Mouse (Mus musculus) right cerebral cortex, postnatal 4 days (tissue): Measurements from ENCODE around the gene Unc13a.

Experiments
- DNase-seq: peaks from one replicate; pipeline ENCODE4 v3.0.0-alpha.2; 2022

Gene Unc13a

DNA sequence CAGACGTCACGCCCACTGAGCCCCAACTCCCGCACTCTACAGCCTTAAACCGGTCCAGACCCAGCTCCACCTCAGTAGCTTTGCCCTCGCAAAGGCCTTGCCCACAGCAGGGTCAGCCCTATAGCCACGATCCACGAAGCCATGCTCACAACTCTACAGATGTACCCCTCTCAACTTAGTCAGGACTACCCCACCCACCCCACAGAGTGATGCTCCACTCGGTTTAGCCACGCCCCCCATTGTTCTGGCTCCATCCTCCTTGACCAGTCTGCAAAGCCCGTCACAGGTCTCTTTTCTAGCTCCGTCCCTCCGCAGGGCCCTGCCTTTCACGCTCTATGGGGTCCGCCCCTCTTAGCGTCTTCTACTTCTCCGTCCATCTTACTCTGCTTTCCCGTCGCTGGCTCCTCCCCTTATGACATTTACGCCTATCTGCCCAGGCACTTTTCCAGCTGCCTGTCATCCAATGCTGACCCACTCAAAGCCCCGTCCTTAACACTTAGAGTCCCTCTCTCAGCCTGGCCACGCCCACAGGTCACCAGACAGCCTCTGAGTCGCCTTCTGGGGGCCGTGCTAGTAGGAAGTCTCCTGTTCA, 14.7 kb upstream of the Unc13a start:
- DNase-seq, result no peak

DNA sequence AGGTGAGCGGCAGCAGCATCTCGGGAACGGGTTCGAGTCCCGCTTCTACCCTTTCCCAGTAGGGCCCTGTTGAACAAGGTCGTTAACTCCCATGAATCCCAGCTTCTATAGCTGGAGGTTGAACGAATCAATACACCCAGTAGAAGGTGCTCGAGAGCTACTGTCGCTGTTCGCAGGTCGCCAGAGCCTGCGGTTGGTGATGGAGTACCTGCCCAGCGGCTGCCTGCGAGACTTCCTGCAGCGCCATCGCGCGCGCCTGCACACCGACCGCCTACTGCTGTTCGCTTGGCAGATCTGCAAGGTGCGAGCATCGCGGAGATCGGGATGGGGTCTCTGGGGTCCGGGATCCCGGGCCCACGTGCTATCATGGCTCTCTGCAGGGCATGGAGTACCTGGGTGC, 14.0 kb upstream of the Unc13a start:
- DNase-seq, result no peak

DNA sequence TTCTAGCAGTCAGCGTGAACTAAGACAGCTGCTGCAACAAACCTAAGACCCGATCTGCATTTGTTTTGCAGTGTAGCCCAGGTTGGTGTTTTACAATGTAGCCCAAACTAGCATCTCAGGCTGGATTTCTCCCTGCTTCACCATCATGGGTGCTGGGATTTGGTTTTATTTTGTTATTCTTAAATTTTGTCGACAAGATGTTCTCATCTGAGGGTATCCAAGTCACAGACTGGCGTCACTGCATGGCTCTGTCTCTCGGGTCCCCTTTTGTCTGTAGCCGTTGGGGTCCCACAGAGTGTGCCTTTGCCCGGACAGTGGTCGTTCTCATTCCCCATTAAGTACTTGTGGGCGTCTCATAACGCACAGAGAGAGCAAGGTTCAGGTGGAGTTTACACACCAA, 13.1 kb upstream of the Unc13a start:
- DNase-seq, result no peak

DNA sequence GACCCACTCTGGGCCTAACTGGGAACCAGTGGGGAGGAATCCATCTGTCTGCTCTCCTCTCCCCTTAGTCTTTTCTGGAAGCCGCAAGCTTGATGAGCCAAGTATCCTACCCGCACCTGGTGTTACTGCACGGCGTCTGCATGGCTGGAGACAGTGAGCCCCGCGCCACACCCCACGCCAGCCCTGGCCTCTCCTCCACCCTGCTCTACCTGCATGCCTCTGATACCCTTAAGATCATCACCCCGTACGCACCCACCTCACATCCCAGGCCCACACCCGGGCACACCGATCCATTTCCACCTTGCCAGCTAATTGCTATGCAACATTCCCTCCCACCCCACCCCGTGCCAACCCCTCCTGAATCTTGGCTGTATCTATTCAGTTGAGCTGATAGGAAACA, 11.3 kb upstream of the Unc13a start:
- no peak for DNase-seq

DNA sequence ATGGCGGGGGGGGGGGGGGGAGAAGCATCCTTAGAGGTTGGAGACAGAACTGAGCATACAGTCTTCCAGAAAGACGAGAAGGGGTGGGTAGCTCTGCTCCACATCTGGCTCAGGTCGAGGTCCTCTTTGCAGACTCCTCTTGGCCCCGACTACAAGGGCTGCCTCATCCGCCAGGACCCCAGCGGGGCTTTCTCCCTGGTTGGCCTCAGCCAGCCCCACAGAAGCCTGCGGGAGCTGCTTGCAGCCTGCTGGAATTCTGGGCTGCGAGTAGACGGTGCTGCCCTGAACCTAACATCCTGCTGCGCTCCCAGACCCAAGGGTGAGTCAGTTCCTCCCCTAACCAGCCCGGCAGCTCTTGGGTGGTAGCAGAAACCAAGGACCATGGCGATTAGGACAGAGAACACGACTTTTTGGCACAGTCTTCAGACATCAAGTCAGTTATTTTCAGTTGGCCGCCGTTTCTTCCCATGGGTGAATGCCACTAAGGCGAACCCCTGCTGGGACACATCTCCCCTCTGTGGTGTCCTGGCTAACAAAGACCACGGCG, 9.9 kb upstream of the Unc13a start:
- DNase-seq, result no peak

DNA sequence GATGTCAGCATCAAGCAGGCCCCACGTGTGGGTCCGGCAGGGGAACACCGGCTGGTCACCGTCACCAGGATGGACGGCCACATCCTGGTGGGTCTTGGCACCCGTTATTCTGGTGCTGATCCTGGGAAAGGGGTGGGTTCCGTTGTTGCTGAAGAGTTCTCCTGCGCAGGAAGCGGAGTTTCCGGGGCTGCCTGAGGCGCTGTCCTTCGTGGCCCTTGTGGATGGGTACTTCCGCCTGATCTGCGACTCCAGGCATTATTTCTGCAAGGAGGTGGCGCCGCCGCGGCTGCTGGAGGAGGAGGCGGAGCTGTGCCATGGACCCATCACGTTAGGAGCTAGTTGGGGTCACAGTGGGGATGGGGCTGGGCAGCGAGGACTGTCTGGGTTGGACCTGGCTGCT, 8.9 kb upstream of the Unc13a start:
- DNase-seq, result no peak

DNA sequence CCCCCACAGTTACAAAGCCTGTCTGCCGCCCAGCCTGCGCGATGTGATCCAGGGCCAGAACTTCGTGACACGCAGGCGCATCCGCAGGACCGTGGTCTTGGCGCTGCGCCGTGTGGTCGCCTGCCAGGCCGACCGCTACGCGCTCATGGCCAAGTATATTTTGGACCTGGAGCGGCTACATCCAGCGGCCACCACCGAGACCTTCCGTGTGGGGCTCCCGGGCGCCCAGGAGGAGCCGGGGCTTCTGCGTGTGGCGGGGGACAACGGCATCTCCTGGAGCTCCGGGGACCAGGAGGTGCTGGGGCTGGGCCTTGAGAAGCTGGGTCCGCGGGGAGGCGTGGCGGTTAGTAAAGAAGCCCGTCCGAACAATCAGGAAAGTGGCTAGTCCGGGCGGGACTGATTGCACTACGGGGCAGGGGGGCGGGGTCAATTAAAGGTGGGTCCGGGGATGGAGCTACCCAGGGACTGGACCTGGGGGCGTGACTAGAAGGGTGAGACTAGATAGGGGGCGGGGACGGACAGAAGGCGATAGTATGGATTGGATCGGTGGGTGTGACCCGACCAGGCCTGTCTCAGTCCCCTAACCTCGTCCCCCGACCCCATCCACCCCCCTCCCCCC, 8.1 kb upstream of the Unc13a start:
- no peak for DNase-seq

DNA sequence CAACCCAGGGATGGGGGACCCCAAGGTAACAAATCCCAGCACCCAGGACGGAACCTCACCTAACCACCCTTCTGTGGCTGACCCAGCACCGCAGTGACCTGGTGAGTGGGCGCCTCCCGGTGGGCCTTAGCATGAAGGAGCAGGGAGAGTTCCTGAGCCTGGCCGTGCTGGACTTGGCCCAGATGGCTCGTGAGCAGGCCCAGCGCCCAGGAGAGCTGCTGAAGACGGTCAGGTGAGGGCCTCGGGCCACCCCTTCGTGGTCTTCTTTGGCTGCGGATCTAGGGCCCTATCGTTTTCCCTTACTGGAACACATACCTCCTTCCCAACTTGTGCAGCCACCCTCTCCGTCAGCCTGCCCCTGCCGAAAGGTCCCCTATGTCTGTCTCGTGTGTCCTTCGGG, 7.6 kb upstream of the Unc13a start:
- no peak for DNase-seq

DNA sequence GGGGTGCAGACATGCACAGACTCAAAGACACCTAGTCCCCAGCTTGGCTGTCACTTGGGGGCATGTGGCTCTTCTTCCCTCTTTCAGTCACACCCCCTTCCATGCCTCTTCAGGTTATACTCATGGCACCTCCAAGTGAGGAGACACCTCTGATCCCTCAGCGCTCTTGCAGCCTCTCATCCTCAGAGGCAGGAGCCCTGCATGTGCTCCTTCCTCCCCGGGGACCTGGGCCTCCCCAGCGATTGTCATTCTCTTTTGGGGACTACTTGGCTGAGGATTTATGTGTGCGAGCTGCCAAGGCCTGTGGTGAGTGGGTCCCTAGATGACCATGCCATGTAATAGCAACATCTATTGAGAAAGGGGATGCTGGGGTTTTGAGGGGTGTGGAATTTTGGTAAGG, 6.7 kb upstream of the Unc13a start:
- no peak for DNase-seq

DNA sequence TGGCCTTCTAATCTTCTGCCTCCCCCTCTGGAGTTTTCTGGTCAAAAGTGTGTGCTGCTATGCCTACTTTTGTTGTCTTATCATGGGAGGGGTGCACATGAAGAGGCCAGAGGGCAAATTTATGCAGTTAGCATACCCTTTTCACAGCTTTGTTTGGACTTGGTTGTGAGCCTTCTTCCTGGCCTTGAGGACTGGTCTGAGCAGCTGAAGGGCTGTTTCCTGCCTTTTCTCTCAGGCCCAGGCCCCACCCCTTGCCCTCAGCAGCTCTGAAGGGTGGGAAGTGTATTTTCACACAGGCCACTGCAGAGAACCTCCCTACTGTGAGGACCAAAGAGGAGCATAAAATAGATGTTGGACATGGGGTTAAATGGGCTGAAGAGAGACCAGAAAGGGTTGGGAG, 6.0 kb upstream of the Unc13a start:
- no peak for DNase-seq

DNA sequence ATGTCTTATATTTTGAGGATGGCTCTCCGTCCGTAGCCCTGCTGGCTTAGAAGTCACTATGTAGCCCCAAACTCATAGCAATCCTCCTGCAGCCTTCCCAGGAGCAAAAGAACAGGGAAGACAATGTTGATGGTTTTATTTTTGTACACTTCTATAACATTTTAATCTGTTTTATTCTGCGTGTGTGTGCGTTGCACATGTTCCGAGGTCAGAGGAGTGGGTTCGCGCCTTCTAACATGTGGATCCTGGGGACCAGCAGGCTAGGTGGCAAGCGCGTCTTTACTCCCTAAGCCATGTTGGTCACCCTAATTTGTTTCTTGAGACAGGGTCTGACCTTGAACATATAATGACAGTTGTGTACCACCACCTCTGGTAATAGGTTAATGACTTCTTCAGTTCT, 5.2 kb upstream of the Unc13a start:
- no peak for DNase-seq

DNA sequence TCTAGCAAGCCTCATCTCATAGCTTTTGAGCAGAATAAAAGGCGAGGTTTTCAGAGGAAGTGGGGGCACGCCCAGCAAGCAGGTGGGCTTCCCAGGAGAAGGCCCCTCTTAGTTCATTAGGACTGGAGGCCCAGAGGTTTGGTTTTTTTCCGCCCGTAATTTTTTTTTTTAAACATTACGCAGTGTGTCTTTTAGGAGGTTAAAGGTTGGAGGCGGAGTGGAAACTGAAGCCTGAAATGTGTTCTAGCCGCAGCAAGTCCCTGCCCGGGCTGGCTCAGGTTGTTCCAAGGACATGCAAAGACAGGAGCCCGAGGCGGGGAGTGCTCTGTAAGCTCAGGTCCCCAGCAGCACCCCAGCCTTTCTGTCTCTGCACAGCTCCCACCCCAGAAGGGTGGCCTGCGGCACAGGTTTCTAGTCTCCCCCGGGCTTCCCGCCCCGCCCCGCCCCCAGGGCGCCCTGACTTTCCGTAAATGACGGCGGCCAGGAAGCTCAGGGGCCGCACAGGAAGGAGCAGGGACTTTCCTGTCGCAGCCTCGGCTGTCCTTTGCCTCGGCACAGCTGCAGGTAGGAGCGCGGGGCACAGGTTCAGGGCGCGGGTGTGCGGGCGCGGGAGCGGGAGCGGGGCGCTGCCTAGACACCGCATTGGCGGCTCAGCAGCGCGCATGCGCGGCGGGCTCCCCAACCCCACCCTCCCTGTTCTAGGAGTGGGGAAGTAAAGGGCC, 4.6 kb upstream of the Unc13a start, which contains the start of gene Jak3:
Gene Jak3 (plus strand): TSS at position 277 of the 722 bp plus-strand sequence.
- DNase-seq, result peak; percentile 74

DNA sequence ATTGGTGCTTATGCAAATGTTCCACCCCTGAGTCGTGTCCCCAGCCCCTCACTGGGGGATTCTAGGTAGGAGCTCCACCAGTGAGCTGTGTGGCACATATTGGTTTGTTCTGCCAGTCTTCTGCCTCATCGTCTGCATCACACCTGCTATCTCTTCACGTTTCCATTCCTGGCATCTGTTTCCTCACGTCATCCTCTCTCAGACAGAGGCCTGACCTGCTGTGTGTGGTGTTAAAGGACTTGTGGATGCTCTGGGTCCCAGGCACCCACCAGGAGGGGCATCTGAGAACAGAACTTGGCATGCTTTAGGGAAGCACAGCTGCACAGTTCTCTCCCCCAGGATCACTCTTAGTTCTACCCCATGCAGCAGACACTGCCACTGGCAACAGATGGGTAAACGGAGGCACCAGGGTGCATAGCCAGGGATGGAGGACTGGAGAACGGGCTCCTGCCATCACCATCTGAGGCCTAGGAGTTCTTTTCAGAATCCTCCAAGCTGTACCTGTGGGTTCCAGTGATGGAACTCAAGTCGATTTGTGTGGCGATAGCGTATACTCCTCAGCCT, 4.0 kb upstream of the Unc13a start:
- no peak for DNase-seq

DNA sequence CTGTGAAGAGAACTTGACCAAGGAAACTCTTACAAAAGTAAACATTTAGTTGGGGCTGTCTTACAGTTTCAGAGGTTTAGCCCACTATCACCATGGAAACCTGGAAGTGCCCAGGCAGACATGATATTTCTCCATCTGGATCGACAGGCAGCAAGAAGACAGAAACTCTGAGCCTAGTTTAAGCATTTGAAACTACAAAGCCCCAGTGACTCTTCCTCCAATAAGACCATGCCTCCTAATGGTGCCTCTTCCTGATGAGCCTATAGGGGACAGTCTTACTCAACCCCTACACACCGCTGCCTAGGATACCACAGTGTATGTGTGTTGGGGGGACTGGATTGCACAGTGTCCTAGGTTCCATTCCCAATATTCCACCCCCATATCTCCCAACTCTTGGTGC, 2.5 kb upstream of the Unc13a start:
- no peak for DNase-seq

DNA sequence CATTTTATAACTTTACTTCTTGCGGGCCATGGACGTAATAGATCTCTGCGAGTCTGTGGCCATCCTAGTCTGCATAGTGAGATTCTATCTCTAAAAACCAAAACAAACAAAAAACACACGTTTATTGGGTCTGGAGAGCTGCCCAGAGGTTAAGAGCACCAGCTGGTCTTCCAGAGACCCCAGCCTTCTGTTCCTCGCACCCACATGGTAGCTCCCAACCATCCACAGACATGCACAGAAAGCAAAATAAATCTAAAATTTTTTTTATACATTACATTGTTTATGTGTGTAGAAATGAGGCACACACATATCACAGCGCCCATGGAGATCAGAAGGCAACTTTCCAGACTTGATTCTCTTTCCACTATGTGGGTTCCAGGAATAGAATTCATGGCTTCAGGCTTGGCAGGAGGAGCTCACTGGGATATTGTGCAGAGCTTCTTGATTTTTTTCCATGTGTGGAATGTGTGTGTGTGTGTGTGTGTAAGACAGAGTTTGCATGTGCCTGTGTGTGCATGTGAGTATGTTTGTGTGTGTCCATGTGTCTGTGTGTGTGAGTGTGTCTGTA, 695 bp upstream of the Unc13a start:
- DNase-seq, result no peak

DNA sequence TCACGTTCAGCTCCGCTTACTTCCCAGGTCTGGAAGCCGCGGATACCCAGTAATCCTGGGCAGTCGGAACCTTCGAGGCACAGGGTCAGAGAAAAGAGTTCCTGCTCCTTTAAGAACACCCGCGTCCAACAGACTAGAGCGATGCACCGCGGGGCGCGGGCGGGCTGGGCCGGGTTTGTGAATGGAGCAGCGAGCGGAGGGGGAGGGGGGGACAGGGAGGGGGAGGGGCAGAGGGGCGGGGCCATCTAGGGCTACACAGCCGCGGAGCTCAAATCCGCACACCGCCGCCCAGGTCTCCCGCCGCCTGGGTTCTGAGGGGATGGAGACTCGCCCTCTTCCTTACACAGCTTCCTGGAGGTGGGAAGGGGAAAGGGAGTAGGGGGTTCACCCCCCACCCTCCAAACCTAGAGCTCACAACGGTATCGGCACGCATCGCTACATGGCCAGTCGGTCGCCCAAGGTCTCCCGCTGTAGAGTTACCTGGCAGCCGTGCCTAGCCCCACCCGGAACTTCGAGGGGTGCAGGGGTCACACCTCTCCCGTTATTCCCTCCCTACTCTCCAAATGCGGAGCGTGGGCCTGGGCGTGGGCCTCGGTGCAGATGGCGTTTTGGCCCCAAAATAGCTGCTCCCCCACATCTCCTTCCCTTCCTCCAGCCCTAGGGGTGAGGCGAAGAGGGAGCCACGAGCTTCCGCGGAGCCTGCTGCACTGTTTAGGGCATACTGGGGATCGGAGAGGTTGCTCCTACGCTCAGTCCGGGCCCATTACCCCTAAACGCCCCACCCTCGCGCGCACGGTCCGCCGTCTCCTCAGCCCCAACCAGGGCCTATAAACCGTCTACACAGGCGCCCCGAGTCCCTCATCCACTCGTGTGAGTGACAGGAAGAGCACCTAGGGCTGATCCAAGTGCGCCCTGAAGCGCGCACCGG, 672 bp downstream of the Unc13a start:
- DNase-seq, result peak; percentile 82

DNA sequence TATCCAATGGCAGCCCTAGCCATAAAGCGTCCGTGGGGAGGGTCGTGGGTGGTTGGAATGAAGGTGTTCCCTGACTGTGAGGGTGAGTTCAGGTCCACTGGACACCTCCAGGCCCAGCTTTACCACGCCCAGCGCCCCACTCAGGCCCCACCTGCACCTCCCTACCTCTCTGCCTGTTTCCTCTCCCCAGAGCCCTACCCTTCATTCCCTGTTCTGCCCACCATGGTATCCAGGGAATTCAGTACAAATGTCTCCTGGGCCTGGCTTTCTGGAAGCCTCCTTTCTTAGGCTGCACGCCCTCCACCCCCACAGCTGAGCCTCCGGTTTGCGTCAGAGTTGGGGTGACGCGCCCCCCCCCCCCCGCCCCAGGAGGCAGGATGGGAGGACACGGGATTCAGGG, 1.4 kb downstream of the Unc13a start:
- DNase-seq, result no peak

DNA sequence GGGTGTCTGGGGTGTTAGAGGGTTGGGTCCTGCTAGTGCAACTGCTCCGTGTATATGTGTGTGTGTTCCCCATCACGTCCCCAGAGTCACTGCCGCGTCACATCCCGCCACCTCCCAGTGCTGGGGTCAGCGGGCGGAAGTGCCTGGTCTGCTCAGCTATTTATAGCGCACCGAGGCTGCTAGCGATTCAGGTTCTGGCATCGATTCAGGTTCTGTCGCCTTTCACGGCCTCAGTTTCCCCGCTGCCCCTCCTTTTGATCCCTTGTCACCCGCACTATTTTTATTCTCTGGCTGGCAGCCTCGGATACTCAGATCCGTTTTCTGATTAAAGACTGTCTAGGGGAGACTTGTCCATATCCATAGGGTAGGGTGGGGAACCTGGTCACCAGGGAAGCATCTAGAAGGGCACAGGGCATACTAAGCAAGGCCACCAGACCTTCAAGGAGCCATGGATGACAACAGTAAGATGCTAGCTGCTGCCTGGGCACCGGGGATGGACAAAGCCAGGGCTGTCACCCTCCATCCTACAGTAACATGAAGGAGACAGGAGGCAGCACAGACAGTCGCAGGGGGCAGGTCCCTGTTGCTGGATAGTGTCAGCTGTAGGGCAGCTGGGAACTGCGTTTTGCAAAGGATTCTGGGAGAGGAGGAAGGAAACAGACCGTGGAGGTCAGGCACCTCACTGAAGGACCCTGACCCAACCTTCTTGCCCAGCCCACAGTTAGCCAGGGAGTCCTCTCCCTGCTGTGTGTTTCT, 3.2 kb downstream of the Unc13a start:
- DNase-seq, result no peak

DNA sequence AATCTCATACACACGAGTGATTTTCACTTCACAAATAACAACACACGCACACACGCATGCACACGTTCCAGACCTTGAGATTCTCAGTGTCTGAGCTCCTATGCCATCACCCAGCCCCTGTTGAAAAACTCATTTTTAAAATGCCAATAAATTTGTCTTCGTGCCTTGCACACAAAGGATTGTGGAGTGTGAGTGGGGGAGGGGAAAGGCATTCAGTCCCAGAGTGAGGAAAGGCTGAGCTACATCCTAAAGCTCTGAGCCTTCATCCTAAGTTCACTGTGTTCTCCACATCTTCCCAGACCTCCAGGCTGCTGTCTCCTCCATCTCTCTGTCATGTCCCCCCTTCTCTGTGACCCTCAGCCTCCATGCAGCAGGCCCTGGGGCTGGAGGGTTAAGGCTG, 4.3 kb downstream of the Unc13a start:
- no peak for DNase-seq

DNA sequence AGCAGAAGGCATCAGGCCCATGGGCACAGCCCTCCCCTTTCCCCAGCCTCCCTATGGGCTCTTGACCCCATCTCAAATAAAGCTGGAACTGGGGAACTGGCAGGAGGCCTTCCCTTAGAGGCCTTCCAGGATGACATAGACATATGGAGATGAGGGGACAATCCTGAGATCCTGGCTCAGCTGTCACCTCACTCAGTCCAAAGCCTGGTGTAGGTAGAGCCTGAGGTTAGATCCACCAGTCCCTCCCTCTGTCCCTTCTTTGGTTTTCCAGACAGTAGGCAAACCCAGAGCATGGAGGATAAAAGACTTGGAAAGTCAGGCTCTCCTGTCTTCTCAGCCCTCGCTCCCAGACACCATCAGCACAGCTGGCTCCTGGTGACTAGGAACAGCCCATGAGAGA, 4.7 kb downstream of the Unc13a start:
- no peak for DNase-seq

DNA sequence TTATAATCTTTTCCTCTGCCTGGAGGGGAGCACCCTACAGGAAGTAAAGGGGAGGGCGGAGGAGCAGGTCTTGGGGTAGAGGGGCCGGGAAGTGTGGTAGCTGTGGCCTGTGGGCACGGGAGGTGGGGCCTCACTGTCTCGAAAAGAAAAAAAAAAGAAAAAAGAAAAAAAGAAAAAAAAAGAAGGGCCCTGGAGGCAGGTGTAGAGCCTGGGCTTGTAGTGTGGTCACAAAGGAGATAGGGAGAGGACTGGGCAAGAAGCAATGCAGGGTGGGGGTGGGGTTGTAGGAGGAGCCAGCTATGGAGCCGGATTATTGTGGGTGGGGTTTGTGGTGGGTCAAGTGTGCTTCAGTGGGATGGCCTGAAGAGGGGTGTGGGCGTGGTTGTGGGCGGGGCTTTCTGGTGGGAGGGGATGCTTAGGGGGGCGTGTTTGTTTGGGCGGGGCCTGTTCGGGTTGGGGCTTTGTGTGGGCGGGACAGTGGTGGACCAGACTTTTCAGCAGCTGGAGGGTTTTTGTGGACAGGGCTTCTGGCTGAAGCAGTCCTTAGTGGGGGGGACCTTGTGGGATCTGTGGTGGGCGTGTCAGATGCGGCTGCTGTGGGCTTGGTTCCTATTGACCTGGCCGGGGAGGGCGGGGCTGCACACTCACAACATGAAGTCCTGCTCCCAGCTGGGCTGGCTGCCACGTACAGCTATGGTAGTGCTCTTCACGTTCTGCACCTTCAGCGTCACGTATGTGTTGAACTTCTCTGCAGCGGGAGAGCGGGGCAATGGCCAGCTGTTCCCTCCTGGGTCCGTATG, 6.0 kb downstream of the Unc13a start:
- no peak for DNase-seq
